14 mouse cellular contexts compared by ENCODE assay signal in genomic region chr10:42211407-42211806, GRCm38 (mm10).
DNase-seq lines count a peak whose midpoint lies in the region; ATAC-seq and TF ChIP-seq lines count a peak whose summit lies in the region.
"Had no signal": no experiment of that assay in that cellular context is flagged by ENCODE, and none has a peak within 500 bp of the region (broad histone marks: within the 10 kb centered on the region; RNA-seq: fewer than 3 reads in every experiment).

No protein-coding gene starts in this region.

- 75% methylated on average over 7 of the region's 7 CpGs for WGBS in forebrain, embryonic 14.5 days
- WGBS in forebrain, embryonic 10.5 days, result 91% methylated on average over 7 of the region's 7 CpGs
- WGBS in heart, adult 2 months, result 42% methylated on average over 7 of the region's 7 CpGs
- WGBS in lung, embryonic 14.5 days, result 54% methylated on average over 7 of the region's 7 CpGs
- 54% methylated on average over 7 of the region's 7 CpGs for WGBS in stomach, embryonic 16.5 days

- DNase-seq in forebrain, embryonic 14.5 days (ENCODE audit: low spot score), result peak; percentile 46
- DNase-seq in forebrain, embryonic 10.5 days (ENCODE audit: extremely low spot score, low spot score), result no peak
- DNase-seq in heart, postnatal 10 days, result peak; percentile 51 to 63
- DNase-seq in heart, adult 2 months, result no peak
- peak; percentile 84 for DNase-seq in lung, embryonic 14.5 days
- DNase-seq in lung, adult 18-20 months, result no peak
- DNase-seq in cerebellum, postnatal 36 days, result no peak
- DNase-seq: cerebellum, adult 9-11 months; gastrocnemius, postnatal 10 days; right cerebral cortex, postnatal 14 days had no signal

- intact Hi-C loops in heart, postnatal 10 days (cut with DNase I), result no loop called here
- intact Hi-C loops in heart, adult 2 months (cut with DNase I), result no loop called here

- no peaks in the 10 kb centered on the region for H3K4me1 ChIP-seq in forebrain, embryonic 14.5 days (ENCODE audit: control insufficient read depth, insufficient read depth, low read length)
- H3K4me1 ChIP-seq in forebrain, embryonic 10.5 days, result peaks cover 4% of the 10 kb centered on the region; the same call in 1 of the 2 replicates
- H3K4me1 ChIP-seq in heart, adult 2 months (ENCODE audit: control insufficient read depth, insufficient read depth, low read length), result peaks cover 16% of the 10 kb centered on the region
- H3K4me1 ChIP-seq in lung, embryonic 14.5 days (ENCODE audit: insufficient read depth), result 0 out of 2 replicates have a peak, but pooled peaks cover 4% of the 10 kb centered on the region
- peaks cover 20% of the 10 kb centered on the region for H3K4me1 ChIP-seq in stomach, embryonic 16.5 days (ENCODE audit: control insufficient read depth, insufficient read depth, low read length)

- H3K36me3 ChIP-seq in forebrain, embryonic 14.5 days (ENCODE audit: control insufficient read depth, insufficient read depth, low read length), result no peaks in the 10 kb centered on the region
- no peaks in the 10 kb centered on the region for H3K36me3 ChIP-seq in forebrain, embryonic 10.5 days (replicated peaks)
- peaks cover under 1% of the 10 kb centered on the region; the same call in 1 of the 2 replicates for H3K36me3 ChIP-seq in heart, adult 2 months (ENCODE audit: control insufficient read depth, insufficient read depth, low read length)
- H3K36me3 ChIP-seq in lung, embryonic 14.5 days (ENCODE audit: insufficient read depth), result no peaks in the 10 kb centered on the region
- no peaks in the 10 kb centered on the region for H3K36me3 ChIP-seq in stomach, embryonic 16.5 days (ENCODE audit: control insufficient read depth, insufficient read depth, low read length)
- H3K36me3 ChIP-seq: midbrain, embryonic 13.5 days; neural tube, embryonic 12.5 days had no signal

- H3K4me2 ChIP-seq in forebrain, embryonic 14.5 days (ENCODE audit: low read length), result no peak overlapping the region
- H3K4me2 ChIP-seq in lung, embryonic 14.5 days, result no peak overlapping the region
- no peak overlapping the region for H3K4me2 ChIP-seq in stomach, embryonic 16.5 days (ENCODE audit: low read depth, low read length)
- H3K4me2 ChIP-seq: midbrain, embryonic 13.5 days; neural tube, embryonic 12.5 days had no signal

- no peak for TF ChIP-seq POLR2A in heart, adult 2 months (IDR thresholded peaks at IDR 0.05; ENCODE audit: insufficient read depth, low read depth, low read length)

- no peak for TF ChIP-seq EP300 in heart, adult 2 months (IDR thresholded peaks at IDR 0.05; ENCODE audit: insufficient read depth, low read depth, low read length)

- H3K79me2 ChIP-seq in heart, adult 2 months (replicated peaks; ENCODE audit: control insufficient read depth, insufficient read depth, low read length), result peaks cover 6% of the 10 kb centered on the region

- no peak overlapping the region for H3K4me3 ChIP-seq in forebrain, embryonic 14.5 days (ENCODE audit: low read depth, low read length)
- H3K4me3 ChIP-seq in forebrain, embryonic 10.5 days, result no peak overlapping the region
- H3K4me3 ChIP-seq in heart, adult 2 months, result no peak overlapping the region
- H3K4me3 ChIP-seq in lung, embryonic 14.5 days (ENCODE audit: low read depth, low read length), result no peak overlapping the region
- no peak overlapping the region for H3K4me3 ChIP-seq in stomach, embryonic 16.5 days (replicated peaks; ENCODE audit: low read length)
- H3K4me3 ChIP-seq: midbrain, embryonic 13.5 days; neural tube, embryonic 12.5 days had no signal

- TF ChIP-seq CTCF in heart, adult 2 months (IDR thresholded peaks at IDR 0.05), result no peak
- TF ChIP-seq CTCF in lung, embryonic 14.5 days (IDR thresholded peaks at IDR 0.05; ENCODE audit: low read depth), result no peak

- H3K27me3 ChIP-seq in forebrain, embryonic 14.5 days (replicated peaks; ENCODE audit: control insufficient read depth, insufficient read depth, low read length), result no peaks in the 10 kb centered on the region
- H3K27me3 ChIP-seq in forebrain, embryonic 10.5 days (ENCODE audit: poor library complexity, severe bottlenecking), result no peaks in the 10 kb centered on the region
- no peaks in the 10 kb centered on the region for H3K27me3 ChIP-seq in heart, adult 2 months (ENCODE audit: control insufficient read depth, insufficient read depth, low read length)
- H3K27me3 ChIP-seq in lung, embryonic 14.5 days (ENCODE audit: insufficient read depth, low read length), result no peaks in the 10 kb centered on the region
- H3K27me3 ChIP-seq in stomach, embryonic 16.5 days (ENCODE audit: control insufficient read depth, insufficient read depth, low read length), result no peaks in the 10 kb centered on the region
- H3K27me3 ChIP-seq: midbrain, embryonic 13.5 days; neural tube, embryonic 12.5 days had no signal

- no peak overlapping the region for H3K9ac ChIP-seq in forebrain, embryonic 14.5 days (ENCODE audit: low read length)
- no peak overlapping the region for H3K9ac ChIP-seq in heart, adult 2 months (ENCODE audit: low read depth, low read length)
- no peak overlapping the region for H3K9ac ChIP-seq in lung, embryonic 14.5 days
- no peak overlapping the region for H3K9ac ChIP-seq in stomach, embryonic 16.5 days (ENCODE audit: low read length)
- H3K9ac ChIP-seq: liver, embryonic 14.5 days; midbrain, embryonic 13.5 days; neural tube, embryonic 12.5 days had no signal

- H3K27ac ChIP-seq in forebrain, embryonic 14.5 days (ENCODE audit: low read depth, low read length), result no peak overlapping the region
- no peak overlapping the region for H3K27ac ChIP-seq in forebrain, embryonic 10.5 days
- H3K27ac ChIP-seq in heart, adult 2 months, result no peak overlapping the region; the same call in 1 of the 2 replicates
- H3K27ac ChIP-seq in lung, embryonic 14.5 days (ENCODE audit: low read depth), result peak overlapping the region; percentile 58; the same call in 1 of the 2 replicates
- H3K27ac ChIP-seq in stomach, embryonic 16.5 days (ENCODE audit: low read length), result peak overlapping the region; percentile 79
- H3K27ac ChIP-seq: liver, embryonic 14.5 days; midbrain, embryonic 13.5 days; neural tube, embryonic 12.5 days had no signal

- ATAC-seq in forebrain, embryonic 14.5 days, result no peak
- peak; percentile 67 for ATAC-seq in lung, embryonic 14.5 days (ENCODE audit: insufficient read depth)
- peak; percentile 59; the same call in 1 of the 2 replicates for ATAC-seq in stomach, embryonic 16.5 days (ENCODE audit: insufficient read depth, low FRiP score)
- ATAC-seq: midbrain, embryonic 13.5 days had no signal

- no peaks in the 10 kb centered on the region for H3K9me3 ChIP-seq in forebrain, embryonic 14.5 days (replicated peaks; ENCODE audit: control insufficient read depth, low read length)
- peaks cover 8% of the 10 kb centered on the region; the same call in 1 of the 2 replicates for H3K9me3 ChIP-seq in forebrain, embryonic 10.5 days
- H3K9me3 ChIP-seq in lung, embryonic 14.5 days (ENCODE audit: low read depth, low read length), result no peaks in the 10 kb centered on the region
- H3K9me3 ChIP-seq in stomach, embryonic 16.5 days (replicated peaks; ENCODE audit: control insufficient read depth, low read length), result no peaks in the 10 kb centered on the region
- H3K9me3 ChIP-seq: midbrain, embryonic 13.5 days; neural tube, embryonic 12.5 days had no signal

Comparison
In these comparisons a context has a peak if more than half of its experiments do, and no peak if none do; other contexts are left out.
1. DNase-seq: peak in forebrain, embryonic 14.5 days (single experiment), heart, postnatal 10 days (2 of 2) and lung, embryonic 14.5 days (single experiment); none in forebrain, embryonic 10.5 days (single experiment), heart, adult 2 months (0 of 2), lung, adult 18-20 months (0 of 2) and cerebellum, postnatal 36 days (0 of 2).
2. H3K27ac ChIP-seq: peak in lung, embryonic 14.5 days (single experiment) and stomach, embryonic 16.5 days (single experiment); none in forebrain, embryonic 14.5 days (single experiment), forebrain, embryonic 10.5 days (single experiment) and heart, adult 2 months (single experiment).